Mouse (Mus musculus) hematopoietic stem cell, adult 5-6 weeks (primary cell): ENCODE measurements around the gene Cfap57. TPM values are rescaled to one million over a fixed set of nuclear protein-coding genes. Genes with fewer than 3 reads are reported as not detected.
A peak's percentile ranks its signal among the peaks of the same experiment; 100 is the strongest.
"Not testable (repeated sequence)": the region's sequence is repeated elsewhere in the genome, so short reads cannot be mapped to it uniquely, and the experiment has no call there.

Source experiments
- ATAC-seq, 2 experiments: fragments of 125-278 bp in 1 of 2; replicated peaks in 1 of 2; 2 replicates each; pipeline ENCODE4 v1.8.0; 2016 to 2017; ENCODE audit warnings: inconsistent platforms in 2 of 2, mild to moderate bottlenecking in 2 of 2, moderate number of reproducible peaks in 2 of 2, low read depth in 1 of 2, moderate TSS enrichment in 1 of 2; ENCODE audit not compliant: low FRiP score in 2 of 2, poor library complexity in 2 of 2, severe bottlenecking in 2 of 2, insufficient read depth in 1 of 2, low TSS enrichment in 1 of 2
- total RNA-seq: library from RNA; stranded (forward); fragments of 172-1452, 232-1000 nt; gene quantifications from 2 replicates; pipeline ENCODE4 v1.2.3, GENCODE M21; 2017

Cfap57 gene
- total RNA-seq, 1 experiment from 2014 or later: 2.0 TPM

DNA sequence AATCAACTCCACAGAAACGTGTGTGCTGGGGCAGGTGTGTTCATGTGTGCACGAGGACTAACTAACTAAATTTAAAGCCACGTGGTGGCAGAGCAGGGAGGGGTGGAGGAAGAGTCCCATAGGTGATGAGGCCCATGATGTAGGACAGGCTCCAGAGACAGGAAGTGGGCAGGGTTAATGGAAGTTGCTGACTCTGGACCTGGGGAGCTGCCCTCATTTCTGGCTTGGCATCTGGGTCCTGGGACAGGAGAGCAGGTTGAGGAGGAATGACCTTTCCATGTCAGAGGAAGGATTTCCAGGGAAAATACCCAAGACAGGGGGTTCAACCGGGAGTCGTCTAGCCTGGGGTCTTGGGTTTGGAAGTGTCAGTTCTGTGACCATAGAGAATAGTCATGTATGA, 87.9 kb downstream of the Cfap57 start:
- no peak for ATAC-seq

DNA sequence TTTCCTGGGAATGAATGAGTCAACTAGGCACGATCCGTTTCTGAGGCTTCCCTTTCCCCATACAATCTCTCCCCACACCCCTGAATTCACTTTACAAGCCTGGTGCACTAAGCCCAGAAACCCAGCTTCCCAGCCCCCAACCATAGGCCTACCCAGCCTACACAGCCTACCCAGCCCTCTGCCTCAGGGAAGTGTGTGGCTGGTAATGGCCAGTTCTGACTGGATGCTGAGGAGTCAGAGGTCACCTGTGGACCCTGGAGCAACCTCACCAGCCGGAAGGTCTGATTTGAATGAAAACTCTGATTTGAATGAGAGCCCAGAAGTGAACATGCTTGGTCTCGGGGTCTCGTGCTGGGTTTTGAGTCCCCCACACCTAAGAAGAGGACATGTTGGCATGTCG, 92.9 kb downstream of the Cfap57 start:
- ATAC-seq: no peak

DNA sequence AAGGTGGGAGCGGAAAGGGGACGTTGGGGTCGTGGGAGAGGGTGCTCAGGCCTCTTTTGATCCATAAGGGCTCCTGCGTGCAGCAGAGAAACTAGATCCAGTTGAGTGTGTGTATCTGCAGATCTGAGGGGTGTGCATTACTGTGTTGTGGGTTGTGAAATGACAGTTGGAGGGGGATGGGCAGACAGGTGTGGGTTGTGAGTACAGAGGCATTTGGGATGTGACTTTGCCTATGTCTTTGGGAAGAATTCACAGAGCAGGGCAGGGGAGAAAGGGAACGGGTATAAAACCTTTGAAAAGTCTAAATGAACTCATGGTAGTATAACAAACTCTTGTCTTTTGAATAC, 93.3 kb downstream of the Cfap57 start:
- no peak for ATAC-seq

DNA sequence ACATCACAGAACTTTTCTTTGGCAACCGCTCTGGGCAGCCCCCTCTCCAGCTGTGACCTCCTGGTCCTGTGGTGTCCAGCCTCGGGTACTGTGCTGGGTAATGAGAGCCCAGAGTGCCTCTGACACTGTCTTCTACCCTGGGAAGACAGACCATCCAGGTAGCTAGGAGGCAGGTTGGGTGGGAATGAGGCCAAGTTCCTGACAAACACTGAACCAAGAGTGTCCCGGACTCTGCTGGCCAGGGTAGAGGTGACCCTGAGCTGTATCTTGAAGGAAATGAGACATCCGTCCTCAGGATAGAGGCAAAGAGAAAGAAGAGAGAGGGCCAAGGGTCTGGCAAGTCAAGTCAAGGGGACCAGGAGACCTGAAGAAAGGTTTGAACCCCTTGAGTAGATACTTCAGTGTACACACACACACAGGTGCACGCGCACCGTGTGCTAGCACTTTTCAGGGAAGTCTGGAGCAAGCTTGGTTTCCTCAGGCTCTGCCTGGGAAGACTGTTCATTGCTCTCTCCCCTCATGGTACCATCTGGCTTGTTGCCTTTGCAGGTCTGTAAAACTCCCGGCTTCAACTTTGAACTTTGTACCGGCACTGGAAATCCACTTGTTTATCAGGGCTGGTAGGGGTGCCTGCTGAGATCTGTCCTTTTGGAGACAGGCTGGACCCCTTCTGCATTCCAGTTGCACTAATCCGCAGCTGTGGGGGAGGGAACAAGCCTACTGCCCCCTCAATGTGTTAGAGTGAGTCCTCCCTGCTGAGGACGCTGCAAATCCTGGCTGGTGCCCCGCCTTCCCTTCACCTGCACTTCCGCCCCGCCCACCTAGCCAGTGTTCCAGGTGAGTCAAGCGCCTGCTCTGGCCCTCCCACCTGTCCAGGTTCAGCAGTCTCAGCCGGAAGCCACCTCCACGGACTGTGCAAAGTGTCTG, 93.9 kb downstream of the Cfap57 start, which contains the start of gene 2610528J11Rik:
TSS of gene 2610528J11Rik (plus strand) at position 592 of the 927 bp plus-strand sequence.
- no peak for ATAC-seq

GRCm38 (mm10) chr4:118525779-118526178, 94.8 kb downstream of the Cfap57 start:
- no peak for ATAC-seq

- no peak for ATAC-seq
Measured at GRCm38 (mm10) chr4:118523976-118524375, 96.6 kb downstream of the Cfap57 start.

DNA sequence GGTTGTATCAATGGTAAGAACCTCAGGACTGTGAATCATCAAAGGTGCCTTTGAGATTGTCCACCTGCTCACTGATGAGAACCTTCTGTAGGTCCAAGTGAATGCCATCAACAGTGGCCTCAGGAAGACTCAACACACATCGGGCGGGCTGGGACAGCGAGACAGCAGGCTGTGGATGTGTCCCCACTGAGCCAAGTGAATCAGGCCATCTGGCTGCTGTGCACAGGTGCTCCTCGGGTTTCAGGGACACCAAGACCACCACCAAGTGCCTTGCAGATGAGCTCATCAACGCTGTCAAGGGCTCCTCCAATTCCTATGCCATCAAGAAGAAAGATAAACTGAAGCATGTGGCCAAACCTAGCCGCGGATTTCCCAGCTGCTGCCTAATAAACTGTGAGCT, 98.3 kb downstream of the Cfap57 start:
- no peak for ATAC-seq

DNA sequence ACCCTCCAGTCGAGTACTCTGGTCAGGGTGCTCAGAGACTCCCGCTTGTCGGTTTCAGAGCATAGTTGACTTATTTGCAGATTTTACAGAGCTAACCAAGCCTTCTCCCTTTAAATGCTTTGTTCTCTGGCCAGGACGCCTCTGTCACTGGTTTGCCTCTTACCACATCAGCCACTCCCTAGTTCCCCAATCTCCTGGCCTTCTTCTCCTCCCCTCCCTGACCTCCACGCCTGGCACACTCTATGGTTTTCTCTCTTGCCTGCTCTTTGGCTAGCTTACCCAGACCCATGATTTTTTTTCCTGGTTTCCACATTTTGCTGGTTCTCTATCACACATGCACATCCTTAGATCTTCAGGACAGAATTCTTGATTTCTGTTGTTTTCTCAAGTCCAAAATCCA, 102.4 kb downstream of the Cfap57 start:
- ATAC-seq: 0 out of 4 replicates have a peak, but pooled peaks of 1 of the 2 experiments have one; percentile 37

GRCm38 (mm10) chr4:118517497-118518146, 103.0 kb downstream of the Cfap57 start:
- no peak for ATAC-seq

- no peak; a peak in 1 of 4 replicates for ATAC-seq
Measured at GRCm38 (mm10) chr4:118516699-118517496, 103.7 kb downstream of the Cfap57 start.

- no peak for ATAC-seq
Measured at GRCm38 (mm10) chr4:118509050-118509449, 111.5 kb downstream of the Cfap57 start.

- ATAC-seq: not testable (repeated sequence)
Measured at GRCm38 (mm10) chr4:118507171-118507570, 113.4 kb downstream of the Cfap57 start.

GRCm38 (mm10) chr4:118505551-118505950, 115.0 kb downstream of the Cfap57 start:
- no peak for ATAC-seq

Other genes starting within 250 kb of the Cfap57 start
- gene Szt2, start 211.5 kb downstream of the Cfap57 start, total RNA-seq: 5.2 and 7.0 TPM in 2 replicates
- gene Med8, start 211.4 kb downstream of the Cfap57 start, total RNA-seq: 35.9 and 70.3 TPM in 2 replicates
- gene Elovl1, start 192.7 kb downstream of the Cfap57 start, total RNA-seq: 35.4 and 39.4 TPM in 2 replicates
- gene Cdc20, start 183.4 kb downstream of the Cfap57 start, total RNA-seq: 61.3 and 63.3 TPM in 2 replicates
- gene Mpl, start 163.3 kb downstream of the Cfap57 start, total RNA-seq: 31.3 and 33.8 TPM in 2 replicates
- 23.3 and 24.5 TPM in 2 replicates for gene Tie1, start 130.7 kb downstream of the Cfap57 start, total RNA-seq
- gene 2610528J11Rik, start 93.8 kb downstream of the Cfap57 start, total RNA-seq: not detected in 2 replicates
- not detected in 2 replicates for gene Tmem125, start 76.7 kb downstream of the Cfap57 start, total RNA-seq
- gene Ebna1bp2, start within 50 bp of the Cfap57 start, total RNA-seq: 106 and 124 TPM in 2 replicates
- not detected in 2 replicates for gene Olfr62, start 38.2 kb upstream of the Cfap57 start, total RNA-seq
- gene Olfr1342, start 72.0 kb upstream of the Cfap57 start, total RNA-seq: not detected in 2 replicates
- not detected in 2 replicates for gene Olfr1341, start 82.7 kb upstream of the Cfap57 start, total RNA-seq
- gene Olfr1340, start 99.4 kb upstream of the Cfap57 start, total RNA-seq: not detected in 2 replicates
- gene Olfr1339, start 111.4 kb upstream of the Cfap57 start, total RNA-seq: not detected in 2 replicates
- not detected in 2 replicates for gene Olfr1338, start 138.0 kb upstream of the Cfap57 start, total RNA-seq
- gene Olfr1337, start 161.8 kb upstream of the Cfap57 start, total RNA-seq: not detected in 2 replicates
- not detected in 2 replicates for gene Olfr1335, start 189.2 kb upstream of the Cfap57 start, total RNA-seq
- gene Olfr1333, start 215.5 kb upstream of the Cfap57 start, total RNA-seq: not detected in 2 replicates
- not detected in 2 replicates for gene Olfr1331, start 243.9 kb upstream of the Cfap57 start, total RNA-seq